Mouse (Mus musculus) left cerebral cortex, adult 2 months (tissue): ENCODE results near the gene Fam71a. TPM values are rescaled to one million over a fixed set of nuclear protein-coding genes. Genes with fewer than 3 reads are reported as not detected.
"Not testable (repeated sequence)": the region's sequence is repeated elsewhere in the genome, so short reads cannot be mapped to it uniquely, and the experiment has no call there.

ENCODE experiments used
- DNase-seq, 2 experiments: peaks; one replicate each; pipeline ENCODE4 v3.0.0; 2021 to 2022; ENCODE audit warnings: low spot score in 2 of 2, mixed read lengths in 1 of 2; ENCODE audit errors: extremely low spot score in 1 of 2
- H3K27ac ChIP-seq: fragments of 200-600 bp; 2 replicates; pipeline ENCODE4 v1.8.1; 2022
- H3K4me3 ChIP-seq: fragments of 200-600 bp; 2 replicates; pipeline ENCODE4 v1.8.1; 2022
- CTCF ChIP-seq: fragments of 200-600 bp; IDR thresholded peaks from 2 replicates; pipeline ENCODE4 v1.8.1; 2022; ENCODE audit warnings: antibody characterized with exemption, mild to moderate bottlenecking, moderate library complexity
- intact Hi-C: fragments of 180-260 bp; cut with DNase I; formaldehyde crosslinking; loops from one replicate; pipeline ENCODE4 v1.15.1; 2025
- total RNA-seq, 2 experiments: library from RNA; stranded (reverse); gene quantifications; 2 replicates each; pipeline ENCODE4 v1.2.3; 2021

Fam71a gene
- total RNA-seq, 2 experiments from 2014 or later = not detected

- H3K4me3 ChIP-seq = no peak overlapping the region
- DNase-seq = no peak
- no peak overlapping the region for H3K27ac ChIP-seq
- no peak for TF ChIP-seq CTCF
- intact Hi-C loops = loop anchor here (5.0 kb wide), 1 partner anchor 233 kb away; no protein-coding TSS in a partner anchor
Measured at GRCm38 (mm10) chr1:191179846-191180245, 15.2 kb upstream of the Fam71a start.

- intact Hi-C loops = loop anchor here (5.0 kb wide), 1 partner anchor 231 kb away; no protein-coding TSS in a partner anchor
- no peak for TF ChIP-seq CTCF
- H3K27ac ChIP-seq = no peak overlapping the region
- no peak for DNase-seq
- H3K4me3 ChIP-seq = no peak overlapping the region
Measured at GRCm38 (mm10) chr1:191178511-191179188, 14.0 kb upstream of the Fam71a start.

GRCm38 (mm10) chr1:191176887-191177286 is 12.3 kb upstream of the Fam71a start:
- no peak for DNase-seq
- H3K4me3 ChIP-seq = no peak overlapping the region
- TF ChIP-seq CTCF = no peak
- intact Hi-C loops = loop anchor here (5.0 kb wide), 1 partner anchor 230 kb away; no protein-coding TSS in a partner anchor
- H3K27ac ChIP-seq = no peak overlapping the region

- peak; percentile 45 to 48 for DNase-seq
- intact Hi-C loops = no loop called here
- peak; percentile 75 for TF ChIP-seq CTCF
- no peak overlapping the region for H3K27ac ChIP-seq
- H3K4me3 ChIP-seq = no peak overlapping the region
Measured at GRCm38 (mm10) chr1:191172487-191172886, 7.9 kb upstream of the Fam71a start.

GRCm38 (mm10) chr1:191170444-191170843 is 5.8 kb upstream of the Fam71a start:
- no peak for DNase-seq
- Histone ChIP-seq H3K4me3 (no peak overlapping the region), H3K27ac (no peak overlapping the region)
- intact Hi-C loops = no loop called here
- no peak for TF ChIP-seq CTCF

GRCm38 (mm10) chr1:191166189-191166588 is 1.6 kb upstream of the Fam71a start:
- Histone ChIP-seq H3K4me3 (no peak overlapping the region), H3K27ac (no peak overlapping the region)
- no peak for DNase-seq
- TF ChIP-seq CTCF = no peak
- intact Hi-C loops = no loop called here

- H3K27ac ChIP-seq = no peak overlapping the region
- intact Hi-C loops = loop anchor here (5.0 kb wide), 1 partner anchor 123 kb away; no protein-coding TSS in a partner anchor
- DNase-seq = no peak
- TF ChIP-seq CTCF = no peak
- H3K4me3 ChIP-seq = no peak overlapping the region
Measured at GRCm38 (mm10) chr1:191154314-191154713, 10.3 kb downstream of the Fam71a start.

GRCm38 (mm10) chr1:191153052-191153451 is 11.6 kb downstream of the Fam71a start:
- peak; percentile 86 for TF ChIP-seq CTCF
- peak; percentile 22 to 38 for DNase-seq
- intact Hi-C loops = loop anchor here (5.0 kb wide), 1 partner anchor 124 kb away; no protein-coding TSS in a partner anchor
- H3K4me3 ChIP-seq = no peak overlapping the region
- no peak overlapping the region for H3K27ac ChIP-seq

- intact Hi-C loops = loop anchor here (5.0 kb wide), 1 partner anchor 126 kb away; no protein-coding TSS in a partner anchor
- no peak overlapping the region for H3K4me3 ChIP-seq
- TF ChIP-seq CTCF = no peak
- no peak overlapping the region for H3K27ac ChIP-seq
- DNase-seq = no peak
Measured at GRCm38 (mm10) chr1:191150924-191151605, 13.6 kb downstream of the Fam71a start.

GRCm38 (mm10) chr1:191149489-191149888 is 15.1 kb downstream of the Fam71a start:
- DNase-seq, intact Hi-C loops, H3K27ac ChIP-seq, H3K4me3 ChIP-seq: not testable (repeated sequence)

- intact Hi-C loops = no loop called here
Measured at GRCm38 (mm10) chr1:191140983-191141382, 23.6 kb downstream of the Fam71a start.

GRCm38 (mm10) chr1:191138874-191139495 is 25.6 kb downstream of the Fam71a start:
- H3K4me3 ChIP-seq = no peak overlapping the region
- no peak overlapping the region for H3K27ac ChIP-seq
- intact Hi-C loops = no loop called here
- TF ChIP-seq CTCF = no peak
- DNase-seq = no peak

More at GRCm38 (mm10) chr1:191140983-191141382, 23.6 kb downstream of the Fam71a start:
- Histone ChIP-seq H3K27ac (no peak overlapping the region), H3K4me3 (no peak overlapping the region)
- no peak for DNase-seq
- no peak for TF ChIP-seq CTCF
